Mouse (Mus musculus) cerebellum, adult 18-20 months (tissue): ENCODE measurements around the gene Nectin1.

Experiments used
- DNase-seq, 2 experiments: peaks; one replicate each; pipeline ENCODE4 v3.0.0; 2021

The Nectin1 gene

DNA sequence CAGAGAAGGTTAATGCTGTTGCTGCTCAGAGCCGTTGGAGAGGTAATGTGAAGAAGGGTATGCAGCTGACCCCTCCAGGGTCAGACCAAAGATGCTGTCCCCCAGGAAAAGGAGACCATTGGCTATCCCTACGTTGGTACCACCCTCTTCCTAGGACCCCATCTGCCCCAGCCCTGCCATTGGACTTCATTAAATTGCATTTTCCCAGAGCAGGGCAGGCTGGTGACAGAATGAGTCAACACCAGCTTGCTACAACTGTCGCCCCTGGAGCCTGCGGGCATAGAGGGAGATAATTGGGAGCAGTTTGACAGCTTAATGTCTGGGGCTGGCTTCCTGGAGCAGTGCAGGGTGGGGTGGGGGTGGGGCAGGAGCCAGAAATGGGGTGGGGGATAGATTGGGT lies 25.0 kb downstream of the Nectin1 start:
- DNase-seq: no peak

DNA sequence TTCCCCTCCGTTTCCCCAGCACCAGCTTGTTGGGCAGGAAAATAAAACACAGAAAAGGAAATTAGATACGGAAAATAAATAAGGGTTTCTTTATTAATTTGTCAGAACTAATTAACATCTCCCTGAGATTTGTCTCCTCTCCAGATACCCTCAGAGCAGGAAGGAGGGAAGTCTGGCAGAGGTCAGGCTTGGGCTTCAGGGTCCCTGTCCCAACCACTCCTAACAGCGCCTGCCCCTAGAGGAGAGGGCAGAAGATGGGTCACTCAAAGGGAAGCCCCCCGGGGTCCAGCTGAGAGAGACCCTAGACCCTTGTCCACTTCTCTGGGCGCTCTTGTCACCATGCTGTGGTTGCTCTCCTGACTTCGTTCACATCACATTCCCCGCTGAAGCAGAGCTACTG lies 25.4 kb downstream of the Nectin1 start:
- DNase-seq: no peak

DNA sequence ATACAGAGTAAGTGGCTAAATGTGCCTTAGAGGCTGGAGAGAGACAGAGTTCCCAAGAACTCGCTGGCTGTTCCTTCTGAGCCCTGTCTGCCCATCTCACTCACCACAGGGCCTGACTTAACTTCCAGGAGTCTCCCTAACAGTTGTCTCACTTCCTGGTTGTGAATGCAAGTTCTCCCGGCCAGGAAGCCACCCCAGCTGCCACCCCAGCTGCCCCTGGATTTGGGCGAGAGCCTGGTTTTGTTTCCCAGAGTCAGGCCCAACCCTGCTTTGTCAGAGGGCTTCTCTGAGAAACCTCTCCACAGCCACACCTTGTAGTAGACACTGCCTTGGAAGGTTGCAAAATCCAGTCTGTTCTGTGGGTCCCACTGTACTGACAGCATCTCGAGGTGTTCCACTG lies 26.2 kb downstream of the Nectin1 start:
- no peak for DNase-seq

DNA sequence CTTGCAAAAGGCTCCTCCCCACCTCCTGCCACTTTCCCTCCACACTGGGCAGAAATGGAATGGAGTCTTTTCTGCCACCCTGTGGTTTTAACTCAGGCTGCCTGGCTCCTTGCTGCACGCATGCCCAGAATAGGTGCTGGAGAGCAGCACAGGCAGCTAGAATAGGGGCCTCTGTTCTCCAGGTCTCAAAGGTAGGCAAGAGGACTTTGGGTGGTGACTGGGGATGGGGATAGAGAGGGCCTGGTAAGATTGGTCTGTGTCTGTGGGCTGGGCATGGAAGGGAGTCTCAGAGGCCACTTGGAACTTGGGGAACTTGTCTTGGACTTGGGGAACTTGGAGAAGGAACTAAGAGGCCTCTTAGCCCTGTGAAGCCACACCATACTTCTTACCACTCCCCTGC lies 27.3 kb downstream of the Nectin1 start:
- DNase-seq: no peak

DNA sequence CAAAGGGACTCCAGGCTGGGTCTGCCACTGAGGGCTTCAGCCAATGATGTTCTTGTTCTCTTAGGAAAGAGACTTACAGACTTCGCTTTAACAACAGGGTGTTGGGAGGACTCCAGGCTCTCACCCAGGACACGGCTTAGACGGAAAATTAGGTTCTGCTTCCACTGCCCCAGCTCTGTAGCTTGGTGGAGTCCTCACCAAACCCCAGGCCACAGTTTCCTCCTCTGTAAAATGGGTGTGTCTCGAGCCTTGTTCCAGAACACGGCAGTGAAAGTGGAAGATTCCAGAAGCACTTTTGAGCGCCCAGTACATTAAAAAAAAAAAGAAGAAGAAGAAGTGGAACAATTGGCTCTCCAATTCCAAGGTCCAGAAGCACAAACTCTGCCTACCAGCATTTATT lies 28.7 kb downstream of the Nectin1 start:
- DNase-seq: no peak

DNA sequence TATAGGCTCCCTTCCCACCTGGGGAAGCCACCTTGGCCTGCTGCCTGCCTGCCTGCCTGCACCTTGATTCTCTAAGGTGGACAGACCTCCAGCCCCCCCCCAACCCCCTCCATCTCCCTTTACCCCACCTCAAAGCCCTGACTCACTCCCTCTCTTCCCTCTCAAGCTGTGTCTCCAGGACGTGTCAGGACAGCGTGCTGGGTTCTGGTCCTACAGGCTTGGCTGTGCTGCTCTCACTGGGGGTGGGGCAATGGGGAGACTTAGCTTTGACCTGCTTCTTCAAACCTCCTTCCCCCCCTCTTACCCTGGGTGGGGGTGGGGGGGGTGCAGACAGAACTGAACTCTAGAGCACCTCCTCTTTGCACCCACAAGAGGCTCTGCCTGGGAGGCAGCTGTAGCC lies 29.7 kb downstream of the Nectin1 start:
- DNase-seq: no peak

DNA sequence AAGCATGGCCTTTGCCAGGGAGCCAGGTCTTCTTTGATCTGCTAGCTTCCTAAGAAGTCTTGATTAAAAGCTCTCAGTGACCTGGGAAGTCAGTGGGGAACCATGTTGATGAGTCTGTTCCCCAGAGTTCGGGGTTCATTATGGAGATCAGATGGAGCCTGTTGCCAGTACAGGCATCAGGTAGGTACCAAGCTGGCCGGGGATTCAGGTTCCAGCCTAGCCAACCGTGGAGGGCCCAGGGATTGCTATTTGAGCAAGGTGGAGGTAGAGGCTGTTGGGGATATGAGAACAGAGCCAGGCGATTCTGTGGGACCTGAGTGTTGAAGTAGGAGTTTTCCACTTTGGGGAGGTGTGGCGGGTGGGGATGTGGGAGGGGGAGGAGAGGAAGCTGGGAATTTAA lies 30.6 kb downstream of the Nectin1 start:
- DNase-seq: no peak

DNA sequence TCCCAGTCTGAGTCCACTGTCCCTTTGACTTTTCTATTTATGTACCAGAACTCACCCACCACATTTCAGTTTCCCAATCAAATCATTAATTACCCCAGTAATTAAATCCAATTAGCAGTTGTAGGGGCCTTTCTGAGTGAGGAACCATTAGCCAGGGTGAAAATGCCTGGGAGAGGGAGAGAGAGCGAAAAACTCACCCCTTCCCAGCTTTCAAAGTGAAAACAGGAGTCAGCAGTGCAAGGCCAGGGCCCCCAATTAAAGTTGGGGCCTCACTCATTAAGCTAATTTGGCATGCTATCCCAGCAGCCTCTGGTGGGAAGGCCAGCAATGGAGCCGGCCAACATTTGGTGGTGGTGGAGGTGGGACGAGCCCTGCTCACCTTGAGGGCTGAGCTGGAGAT lies 32.4 kb downstream of the Nectin1 start:
- DNase-seq: no peak

DNA sequence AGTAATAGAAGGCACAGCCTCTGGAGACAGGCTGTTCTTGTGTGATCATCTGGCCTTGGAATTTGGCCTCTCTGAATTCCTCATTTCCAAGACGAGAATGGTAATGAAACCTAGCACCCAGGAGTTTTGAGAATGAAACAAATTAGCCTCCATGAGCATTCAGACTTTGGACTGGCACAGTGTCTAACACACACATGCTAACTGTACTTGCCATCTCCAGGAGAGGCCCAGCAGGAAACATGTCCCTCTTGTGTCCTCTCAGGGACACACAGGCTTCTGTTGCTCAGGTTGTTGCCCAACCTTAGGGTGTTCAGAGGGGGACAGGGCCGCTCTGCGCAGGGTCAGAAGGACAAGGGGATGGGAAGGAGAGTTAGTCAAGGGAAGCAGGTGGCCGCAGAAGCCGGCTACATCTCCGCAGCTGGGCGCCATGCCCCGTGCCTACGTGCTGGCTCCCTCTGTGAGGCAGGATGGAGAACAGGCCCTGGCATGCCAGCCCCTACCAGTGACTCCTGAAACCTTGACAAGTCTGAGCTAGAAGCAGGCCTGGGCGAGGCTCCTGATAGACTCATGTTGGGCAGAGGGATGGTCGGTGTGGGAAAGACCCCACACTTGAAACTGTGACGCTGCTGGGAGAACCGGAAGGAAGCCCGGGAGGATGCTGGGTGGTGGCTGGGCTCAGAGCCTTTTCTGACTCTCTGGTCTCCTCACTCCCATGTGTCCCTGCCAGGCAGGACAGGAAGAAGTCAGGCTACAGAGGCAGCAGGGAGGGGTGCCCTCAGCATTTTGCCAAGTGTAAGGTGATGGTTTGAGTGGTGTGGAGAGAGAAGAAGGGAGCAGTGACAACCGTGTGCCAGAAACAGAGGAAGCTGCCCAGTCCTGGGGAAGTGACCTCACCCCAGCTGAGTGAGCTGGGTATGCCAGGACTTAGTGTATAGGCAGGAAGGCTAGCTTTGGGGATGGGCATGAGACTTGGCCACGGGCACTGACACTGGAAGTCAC lies 33.9 kb downstream of the Nectin1 start:
- DNase-seq: peak; percentile 51 to 61

DNA sequence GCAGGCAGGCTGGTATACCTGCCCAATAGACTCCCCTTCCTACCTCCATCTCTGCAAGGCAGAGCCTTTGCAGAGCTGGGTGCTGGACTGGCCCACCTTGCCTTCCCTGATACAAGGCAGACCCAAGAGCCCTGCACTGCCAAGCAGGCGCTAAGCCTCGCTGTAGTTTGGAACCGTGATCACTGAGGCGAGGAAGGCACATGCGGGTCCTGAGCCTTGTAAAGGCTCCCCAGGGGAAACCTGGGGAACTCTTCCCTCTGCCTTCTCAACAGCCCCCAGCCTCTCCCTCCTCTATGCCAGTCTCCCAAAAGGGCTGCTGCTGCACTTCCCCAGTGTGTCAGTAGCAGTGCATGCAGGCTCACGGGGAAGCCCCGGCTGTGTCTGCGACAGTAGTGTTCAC lies 37.1 kb downstream of the Nectin1 start:
- DNase-seq: no peak

DNA sequence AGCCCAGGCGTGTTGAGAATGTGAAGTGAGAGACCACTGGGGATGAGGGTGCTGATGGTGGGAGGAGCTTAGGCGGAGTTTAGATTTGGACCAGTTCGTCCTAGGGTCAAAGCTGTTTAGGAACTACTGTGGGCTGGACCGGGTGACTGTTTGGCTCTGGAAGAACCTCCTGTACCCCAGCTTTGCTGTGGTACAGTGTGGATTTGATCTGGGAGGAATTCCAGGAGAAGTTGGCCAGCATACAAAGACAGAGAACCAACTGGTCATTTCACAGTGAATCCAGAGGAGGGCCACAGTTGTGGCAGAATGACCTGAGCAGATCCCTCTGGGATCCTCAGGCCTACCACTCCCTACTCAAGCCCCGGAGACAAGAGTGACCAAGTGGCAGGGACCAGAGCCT lies 38.6 kb downstream of the Nectin1 start:
- peak; percentile 38 to 50 for DNase-seq

DNA sequence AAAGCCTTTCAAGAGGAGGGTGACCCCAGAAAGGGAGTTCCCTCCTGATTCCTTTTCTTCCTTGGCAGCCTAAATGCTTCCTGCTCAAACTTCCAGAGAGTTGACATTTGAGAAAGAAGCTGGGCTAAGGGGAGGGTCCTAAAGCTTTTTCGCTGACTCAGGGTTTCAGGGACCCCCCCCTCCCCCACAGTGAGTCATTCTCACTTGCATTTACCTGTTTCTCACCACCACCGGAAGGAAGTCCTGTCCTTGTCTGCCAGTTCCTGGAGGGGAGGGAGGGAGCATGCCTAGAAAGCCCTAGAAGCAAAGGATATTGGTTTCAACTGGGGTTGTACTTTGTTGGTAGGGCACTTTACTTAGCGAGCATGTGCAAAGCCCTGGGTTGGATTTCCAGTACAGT lies 40.2 kb downstream of the Nectin1 start:
- no peak for DNase-seq

DNA sequence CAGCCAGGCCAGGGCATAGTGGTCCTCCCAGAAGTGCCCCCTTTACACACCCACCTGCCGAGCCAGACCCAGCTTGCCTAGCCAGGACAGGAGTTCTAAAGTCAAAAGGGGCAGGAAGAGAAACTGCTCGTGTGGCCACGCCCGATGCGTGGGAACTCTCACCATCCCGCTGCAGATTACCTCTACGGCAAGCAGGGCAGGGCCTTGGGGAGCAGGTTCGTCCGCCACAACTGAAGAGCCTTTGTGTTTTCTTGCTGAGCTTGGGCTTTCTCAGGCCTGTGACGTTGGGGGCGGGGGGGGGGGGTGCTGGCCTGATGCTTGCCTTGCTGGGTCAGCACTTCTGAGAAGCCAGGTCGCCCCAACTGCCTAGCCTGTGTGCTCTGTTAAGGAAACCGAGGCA lies 41.1 kb downstream of the Nectin1 start:
- no peak for DNase-seq

DNA sequence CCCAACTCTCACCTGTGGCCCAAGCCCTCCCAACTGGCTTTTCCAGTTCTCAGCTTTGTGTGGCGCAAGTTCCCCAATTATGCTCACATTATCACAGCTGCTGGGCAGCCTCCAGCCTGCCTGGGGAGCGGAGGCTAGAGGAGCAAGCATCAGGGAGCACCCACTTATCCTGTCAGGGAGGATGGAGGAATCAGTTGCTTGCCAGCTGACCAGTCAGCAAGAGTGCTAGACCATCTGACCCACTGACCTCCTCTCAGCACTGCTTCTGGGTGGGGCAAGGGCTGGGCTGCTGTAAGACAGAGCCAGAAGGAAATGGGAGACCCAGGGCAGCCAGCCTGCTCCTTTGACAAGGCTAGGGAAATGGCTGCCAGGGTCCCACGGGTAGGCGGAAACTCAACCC lies 43.8 kb downstream of the Nectin1 start:
- no peak for DNase-seq

DNA sequence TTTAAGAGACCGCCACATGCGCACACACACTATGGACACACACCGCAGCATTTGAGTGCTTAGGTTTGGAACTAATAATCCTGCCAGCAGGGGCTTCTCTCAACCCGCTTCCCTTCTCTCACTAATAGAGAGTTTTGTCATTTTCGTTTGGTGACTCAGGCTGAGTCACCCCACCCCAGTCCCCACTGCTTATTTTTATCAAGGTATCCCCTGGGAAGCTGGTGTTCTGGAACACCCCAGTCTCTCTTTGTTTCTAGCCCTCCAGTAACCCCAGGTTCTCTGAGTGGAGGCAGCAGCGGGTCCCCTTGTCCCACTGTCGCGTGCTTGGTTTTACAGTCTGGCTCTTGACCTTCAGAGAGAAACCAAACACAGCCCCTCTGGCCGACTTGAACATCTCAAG lies 48.9 kb downstream of the Nectin1 start:
- DNase-seq: no peak

DNA sequence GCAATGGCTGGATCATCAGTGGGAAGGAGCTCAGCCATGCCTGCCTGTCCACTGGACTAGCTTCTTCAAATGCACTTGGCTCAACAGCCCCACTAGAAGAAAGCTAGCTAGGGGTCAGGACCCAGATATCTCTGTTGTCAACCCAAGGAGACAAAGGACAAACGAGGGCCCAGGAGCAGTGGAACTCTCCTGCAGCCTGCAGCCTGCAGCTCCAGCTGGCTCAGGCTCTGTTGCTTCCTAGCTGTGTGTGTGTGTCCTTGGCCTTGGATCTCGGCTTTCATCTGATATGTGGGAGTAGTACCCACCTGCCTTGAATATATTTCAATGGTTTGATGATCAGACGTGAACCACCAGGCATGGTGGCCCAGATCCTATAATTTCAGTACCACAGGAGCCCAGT lies 49.6 kb downstream of the Nectin1 start:
- DNase-seq: no peak

DNA sequence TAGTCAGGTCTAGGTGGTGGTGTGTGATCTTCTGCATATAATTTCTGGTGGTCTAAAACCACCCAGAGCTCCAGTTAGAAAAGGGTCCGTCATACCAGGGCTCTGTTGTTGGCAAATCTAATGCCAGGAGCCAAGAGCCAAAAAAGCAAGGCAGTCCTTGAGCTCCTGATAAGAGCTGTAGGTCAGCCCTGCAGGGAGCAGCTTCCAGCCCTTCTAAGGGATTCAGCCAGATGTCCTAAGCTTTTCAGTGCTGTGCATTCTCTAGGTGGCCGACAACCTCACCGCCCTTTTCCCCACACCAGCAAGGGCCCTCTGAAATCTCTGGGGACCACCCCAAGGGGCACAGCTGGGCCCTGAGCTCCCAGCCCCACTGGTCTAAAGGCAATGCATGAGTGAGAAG lies 52.2 kb downstream of the Nectin1 start:
- no peak for DNase-seq

DNA sequence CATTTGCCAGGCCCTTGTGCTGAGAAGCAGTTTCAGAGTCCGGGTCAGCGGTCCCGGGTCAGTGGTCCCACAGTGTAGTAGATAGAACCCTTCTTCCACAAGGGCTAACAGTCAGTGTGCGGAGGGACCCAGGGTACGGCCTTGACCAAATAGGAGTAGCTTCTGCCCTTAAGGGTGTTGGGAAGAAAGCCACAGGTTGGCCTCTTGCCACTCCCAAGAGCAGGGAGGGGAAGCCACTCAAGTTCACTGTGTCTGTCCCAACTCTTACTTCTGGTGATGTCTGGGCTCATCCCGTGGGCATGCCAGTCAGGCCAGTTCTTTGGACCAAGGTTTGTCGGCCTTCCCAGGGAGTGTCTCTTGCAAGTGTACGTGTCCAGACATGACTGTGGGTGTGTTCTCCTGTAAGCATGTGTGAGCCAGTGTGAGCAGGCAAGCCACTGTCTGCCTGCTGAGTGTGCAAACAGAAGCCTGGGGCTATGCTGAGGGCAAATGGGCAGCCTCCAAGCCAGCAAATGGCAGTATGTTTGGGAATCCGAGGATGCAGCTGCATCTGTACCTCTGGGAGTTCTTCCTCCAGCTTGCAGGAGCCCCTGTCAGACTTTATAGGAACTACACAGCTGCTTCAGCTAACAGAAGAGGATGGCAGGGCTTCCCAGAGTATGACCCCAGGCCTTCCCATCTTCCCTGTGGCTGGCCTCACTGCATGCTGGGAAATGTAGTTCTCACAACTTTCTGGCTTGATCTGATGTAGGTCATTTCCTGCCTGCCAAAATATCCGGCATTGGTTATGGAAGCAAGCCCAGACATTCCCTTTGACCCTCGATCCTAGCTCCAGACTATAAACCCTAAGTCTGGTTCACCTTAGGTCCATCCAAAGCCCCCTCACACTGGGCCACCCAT lies 53.3 kb downstream of the Nectin1 start:
- DNase-seq: no peak

DNA sequence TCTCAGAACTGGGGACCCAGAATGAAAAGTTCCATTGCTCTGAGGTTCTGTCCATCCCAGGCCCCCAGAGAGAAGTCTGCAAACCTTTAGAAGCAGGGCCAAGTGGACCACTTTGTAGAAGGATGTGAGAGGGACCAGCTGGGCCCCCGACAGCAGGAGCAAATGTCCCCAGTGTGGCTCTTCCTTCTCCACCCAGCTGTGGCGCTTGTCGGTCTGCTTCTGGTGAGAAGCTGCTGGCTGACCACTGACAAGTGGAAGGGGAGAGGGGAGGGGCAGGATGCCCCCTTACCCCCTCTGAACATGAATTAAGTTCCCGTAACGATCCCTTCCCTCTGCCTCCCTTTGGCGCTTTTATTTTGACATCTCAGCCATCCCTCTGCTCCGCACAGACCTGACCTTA lies 54.0 kb downstream of the Nectin1 start:
- no peak for DNase-seq

DNA sequence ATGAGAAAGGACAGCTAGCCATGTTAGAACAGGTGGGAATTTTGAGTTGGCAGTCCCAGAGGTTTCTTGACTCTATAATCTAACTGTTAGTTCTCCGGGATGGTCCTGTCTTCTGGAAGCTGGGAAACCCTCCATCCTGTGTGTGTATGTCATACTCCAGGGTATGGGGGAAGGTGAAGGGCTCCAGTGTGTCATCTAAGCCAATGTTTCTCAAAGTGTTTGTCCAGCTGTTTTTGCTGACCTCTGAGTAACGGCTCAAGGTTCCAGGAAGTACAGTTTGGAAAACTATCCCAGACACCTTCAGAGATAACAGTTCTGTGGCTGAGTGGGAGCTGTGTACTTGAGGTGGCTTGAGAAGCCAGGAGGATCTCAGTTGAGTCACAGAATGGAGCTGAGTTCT lies 56.7 kb downstream of the Nectin1 start:
- no peak for DNase-seq

DNA sequence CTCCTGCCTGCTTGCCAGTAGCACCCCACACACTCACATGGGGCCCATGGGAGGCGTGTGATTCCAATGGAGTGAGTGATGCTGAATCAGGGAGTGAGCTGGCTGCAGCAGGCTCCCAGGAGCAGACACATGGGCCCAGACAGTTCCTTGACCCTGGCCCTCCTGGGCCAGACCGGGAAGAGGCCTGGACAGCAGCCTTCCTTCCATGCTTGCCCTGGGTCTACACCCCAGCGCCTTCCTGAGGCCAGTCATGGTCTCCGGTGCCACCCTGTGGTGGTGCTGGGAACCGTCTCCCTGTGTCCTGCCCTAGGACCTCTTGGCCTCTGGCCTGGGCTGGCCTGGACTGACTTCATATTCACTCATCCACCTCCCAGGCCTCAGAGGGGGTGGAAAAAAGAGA lies 58.1 kb downstream of the Nectin1 start:
- peak; percentile 82 to 83 for DNase-seq

DNA sequence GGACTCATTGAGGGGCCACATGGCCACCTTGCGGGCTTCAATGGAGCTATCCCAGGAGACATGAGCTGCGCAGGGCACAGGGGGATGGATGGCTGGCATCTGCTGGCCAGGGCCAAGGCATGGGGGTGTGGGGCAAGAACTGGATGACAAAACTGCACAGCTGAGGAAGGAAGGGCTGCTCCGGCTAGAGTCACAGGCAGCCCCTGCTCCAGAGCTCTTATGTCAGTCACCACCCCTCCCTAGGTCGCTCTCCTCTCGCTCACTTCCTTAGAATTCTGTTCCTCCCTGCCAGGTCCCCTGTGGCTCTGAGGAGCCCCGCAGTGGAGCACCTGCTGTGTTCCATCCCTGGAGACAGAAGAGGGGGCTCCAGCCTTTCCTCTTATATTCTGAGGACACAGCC lies 63.8 kb downstream of the Nectin1 start:
- DNase-seq: no peak

DNA sequence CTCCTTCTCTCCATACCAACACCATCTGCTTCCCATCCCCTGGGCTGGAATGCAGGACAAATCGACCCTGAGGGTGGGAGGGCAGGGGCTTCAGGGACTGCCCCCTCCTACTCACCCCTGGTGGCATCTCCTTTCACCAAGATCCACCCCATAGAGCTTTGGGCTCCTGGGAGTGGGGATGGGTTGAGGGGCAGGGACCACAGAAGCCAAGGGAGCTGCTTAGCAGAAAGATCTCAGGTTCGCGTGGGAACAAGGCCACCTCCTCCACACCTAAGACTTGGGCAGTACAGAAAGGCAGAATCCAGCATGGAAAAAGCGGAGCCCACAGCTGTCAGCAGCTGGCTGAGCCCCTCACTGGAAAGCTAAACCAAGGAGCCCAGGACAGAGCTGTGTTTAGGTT lies 64.3 kb downstream of the Nectin1 start:
- DNase-seq: no peak

DNA sequence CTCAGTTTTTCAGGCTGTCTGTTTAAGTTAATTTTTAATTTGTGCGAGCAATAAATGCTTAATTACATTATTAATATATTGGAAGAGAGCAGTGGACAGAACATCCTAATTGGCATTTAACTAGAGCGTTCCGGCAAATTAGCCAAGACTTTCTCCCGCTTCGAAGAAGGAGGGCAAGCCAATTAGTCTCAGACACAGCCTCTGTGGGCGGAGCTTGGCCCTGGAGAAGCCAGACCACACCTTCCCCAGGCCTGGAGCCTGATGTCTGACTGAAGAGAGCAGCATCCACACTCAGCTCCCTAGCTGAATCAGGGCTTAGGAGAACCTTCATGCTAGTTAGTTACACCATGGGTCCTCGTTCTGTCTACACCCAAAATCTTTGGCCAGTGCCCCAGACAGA lies 64.8 kb downstream of the Nectin1 start:
- peak in 1 of 2 experiments; percentile 28 for DNase-seq
